Mouse (Mus musculus) limb, embryonic 13.5 days (tissue): ENCODE results near the gene Il22ra1. TPM values are rescaled to one million over a fixed set of nuclear protein-coding genes. Genes with fewer than 3 reads are reported as not detected.
A peak's percentile ranks its signal among the peaks of the same experiment; 100 is the strongest.

Source experiments
- ATAC-seq: fragments of 200-750 bp; cut with Nextera tagmentation; 2 replicates; pipeline ENCODE4 v1.8.0; 2017; ENCODE audit warnings: low read depth, moderate number of reproducible peaks, moderate TSS enrichment; ENCODE audit not compliant: low FRiP score
- H3K27ac ChIP-seq: fragments of 300-500 bp; sonication (generic); 2 replicates; pipeline ENCODE4 v1.5.1; 2015; ENCODE audit warnings: inconsistent platforms, mild to moderate bottlenecking, moderate library complexity
- H3K27me3 ChIP-seq: fragments of 300-500 bp; sonication (generic); 2 replicates; pipeline ENCODE4 v1.6.1; 2015; ENCODE audit warnings: mild to moderate bottlenecking, inconsistent platforms
- H3K36me3 ChIP-seq: fragments of 300-500 bp; sonication (generic); 2 replicates; pipeline ENCODE4 v1.6.1; 2015; ENCODE audit warnings: inconsistent platforms, mild to moderate bottlenecking, moderate library complexity
- H3K4me1 ChIP-seq: fragments of 300-500 bp; sonication (generic); 2 replicates; pipeline ENCODE4 v1.6.1; 2015; ENCODE audit warnings: inconsistent platforms
- H3K4me2 ChIP-seq: fragments of 300-500 bp; sonication (generic); replicated peaks from 2 replicates; pipeline ENCODE4 v1.6.1; 2015; ENCODE audit warnings: inconsistent platforms, mild to moderate bottlenecking, moderate library complexity
- H3K4me3 ChIP-seq: fragments of 300-500 bp; sonication (generic); 2 replicates; pipeline ENCODE4 v1.5.1; 2015; ENCODE audit warnings: moderate library complexity, mild to moderate bottlenecking, inconsistent platforms
- H3K9ac ChIP-seq: fragments of 300-500 bp; sonication (generic); 2 replicates; pipeline ENCODE4 v1.6.1; 2015; ENCODE audit warnings: mild to moderate bottlenecking, inconsistent platforms
- H3K9me3 ChIP-seq: fragments of 300-500 bp; sonication (generic); 2 replicates; pipeline ENCODE4 v1.6.1; 2016; ENCODE audit warnings: inconsistent platforms
- WGBS: fragments of 180-500 bp; shearing (Covaris S2); methylation state at CpG from one replicate; pipeline ENCODE4 v1.1.7; 2015; 5-methylcytosine and 5-hydroxymethylcytosine counted together
- polyA plus RNA-seq: library from polyadenylated mRNA; unstranded; fragments of >200 nt; fragmentation: Nextera tagmentation; extraction: Ambion mirVana; gene quantifications from 2 replicates; pipeline ENCODE4 v1.2.1, GENCODE M21; 2015

Il22ra1 gene
- polyA plus RNA-seq, 1 experiment from 2014 or later = not detected

DNA sequence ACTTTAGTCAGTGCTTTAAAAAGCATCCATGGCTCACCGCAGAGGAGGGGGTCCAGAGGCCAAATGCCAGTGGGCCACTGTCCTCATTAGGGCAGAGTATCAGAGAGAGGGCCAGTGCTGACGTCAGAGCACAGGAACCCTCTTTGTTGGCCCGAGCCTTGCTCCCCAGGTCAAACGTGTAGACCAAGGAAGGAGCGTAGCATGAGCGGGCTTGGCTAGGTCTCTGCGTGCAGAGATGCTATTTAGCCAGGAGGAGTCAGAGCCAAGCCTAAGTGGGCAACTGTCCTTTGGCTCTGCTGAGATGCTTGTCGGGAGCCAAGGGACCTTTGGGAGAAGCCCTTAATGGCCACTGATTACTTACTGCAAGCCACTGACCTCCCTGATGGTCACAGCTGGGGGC lies 33.1 kb downstream of the Il22ra1 start:
- 65% methylated on average over 8 of the region's 8 CpGs for WGBS
- Histone ChIP-seq H3K4me3 (no peak overlapping the region), H3K4me2 (0 out of 2 replicates have a peak overlapping the region, but pooled peaks have one; percentile 1), H3K36me3 (no peaks in the 10 kb centered on the region), H3K27me3 (peaks cover 10% of the 10 kb centered on the region; the same call in 1 of the 2 replicates), H3K4me1 (peaks cover 12% of the 10 kb centered on the region; the same call in 1 of the 2 replicates), H3K9ac (no peak overlapping the region), H3K27ac (no peak overlapping the region), H3K9me3 (no peaks in the 10 kb centered on the region)
- ATAC-seq = no peak

DNA sequence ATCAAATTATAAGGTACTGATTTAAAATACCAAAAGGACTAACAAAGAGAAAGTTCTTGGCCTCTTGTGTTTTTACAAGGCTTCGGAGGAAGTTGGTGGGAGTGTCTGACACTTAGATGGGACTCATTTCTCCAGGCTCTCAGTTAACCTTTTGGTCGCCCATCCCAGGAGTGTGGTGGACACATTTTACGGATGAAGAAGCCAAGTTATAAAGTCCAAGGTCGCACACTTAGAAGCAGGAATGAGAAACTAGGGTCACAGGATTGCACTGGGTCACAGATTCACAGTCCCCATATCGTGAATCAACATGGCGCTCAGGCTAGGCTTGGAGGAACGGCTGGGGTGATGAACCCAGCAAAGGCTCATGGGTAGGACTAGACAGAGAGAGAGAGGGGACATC lies 33.6 kb downstream of the Il22ra1 start:
- ATAC-seq = no peak
- H3K4me1 ChIP-seq = peaks cover 12% of the 10 kb centered on the region; the same call in 1 of the 2 replicates
- H3K9me3 ChIP-seq = no peaks in the 10 kb centered on the region
- no peak overlapping the region for H3K4me3 ChIP-seq
- no peak overlapping the region for H3K27ac ChIP-seq
- H3K9ac ChIP-seq = no peak overlapping the region
- H3K4me2 ChIP-seq = no peak overlapping the region
- H3K27me3 ChIP-seq = peaks cover 10% of the 10 kb centered on the region; the same call in 1 of the 2 replicates
- H3K36me3 ChIP-seq = no peaks in the 10 kb centered on the region
- 76% methylated on average over 7 of the region's 7 CpGs for WGBS

DNA sequence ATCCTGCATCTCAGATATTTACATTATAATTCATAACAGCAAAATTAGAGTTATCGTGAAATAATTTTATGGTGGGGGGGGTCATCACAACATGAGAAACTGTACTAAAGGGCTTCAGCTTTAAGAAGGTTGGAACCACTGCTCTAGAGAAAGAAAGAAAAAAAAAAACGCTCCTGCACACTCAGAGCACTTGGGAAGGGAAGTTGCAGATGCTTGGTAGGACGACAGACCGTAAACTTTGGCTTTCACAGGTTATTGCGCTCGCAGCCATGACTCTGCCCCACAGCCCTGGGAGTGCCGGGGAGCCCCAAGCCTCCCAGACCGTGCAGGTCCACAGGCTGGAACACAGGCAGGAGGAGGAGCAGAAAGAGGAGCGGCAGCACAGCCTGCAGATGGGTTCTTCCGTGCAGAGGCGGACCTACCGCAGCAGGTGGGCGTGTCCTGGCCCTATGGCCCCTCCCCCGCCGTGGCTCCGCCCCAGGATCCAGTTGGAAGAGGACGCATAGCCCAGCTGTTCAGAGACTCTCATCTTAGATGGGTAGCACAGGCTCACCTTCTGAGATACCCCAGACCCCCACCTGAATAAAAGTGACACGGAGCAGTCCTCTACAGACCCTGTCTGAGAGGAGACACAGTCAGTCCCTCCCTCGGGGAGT lies 34.4 kb downstream of the Il22ra1 start:
- Histone ChIP-seq H3K9ac (peak overlapping the region; percentile 55; the same call in 1 of the 2 replicates), H3K27ac (no peak overlapping the region), H3K4me1 (peaks cover 12% of the 10 kb centered on the region; the same call in 1 of the 2 replicates), H3K4me2 (peak overlapping the region; percentile 59), H3K4me3 (peak overlapping the region; percentile 34), H3K9me3 (no peaks in the 10 kb centered on the region), H3K27me3 (peaks cover 10% of the 10 kb centered on the region; the same call in 1 of the 2 replicates), H3K36me3 (no peaks in the 10 kb centered on the region)
- WGBS = 9% methylated on average over 19 of the region's 19 CpGs
- peak; percentile 46; the same call in 1 of the 2 replicates for ATAC-seq

DNA sequence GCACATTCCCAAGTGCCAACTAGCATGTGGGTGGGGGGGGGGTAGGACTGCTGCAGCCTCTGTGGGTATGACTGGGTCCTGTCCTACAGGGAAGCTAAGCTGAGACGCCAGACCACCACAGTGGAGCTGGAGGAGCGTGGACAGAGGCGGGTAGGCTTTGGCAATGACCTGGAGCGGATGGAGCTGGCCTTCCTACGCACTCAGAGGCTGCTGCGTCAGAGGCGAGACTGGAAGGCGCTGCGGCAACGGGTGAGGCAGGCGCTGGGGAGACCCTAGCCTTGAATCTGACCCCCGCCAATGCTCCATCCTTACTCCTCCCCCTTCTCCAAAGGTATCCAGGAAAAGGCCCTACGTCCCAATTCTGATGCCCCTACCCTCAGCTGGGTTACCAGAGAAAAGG lies 36.7 kb downstream of the Il22ra1 start:
- Histone ChIP-seq H3K36me3 (no peaks in the 10 kb centered on the region), H3K4me2 (no peak overlapping the region), H3K9me3 (no peaks in the 10 kb centered on the region), H3K4me3 (no peak overlapping the region), H3K27ac (no peak overlapping the region), H3K9ac (no peak overlapping the region), H3K4me1 (peaks cover 12% of the 10 kb centered on the region; the same call in 1 of the 2 replicates), H3K27me3 (0 out of 2 replicates have a peak, but pooled peaks cover 6% of the 10 kb centered on the region)
- 88% methylated on average over 13 of the region's 13 CpGs for WGBS
- no peak for ATAC-seq

DNA sequence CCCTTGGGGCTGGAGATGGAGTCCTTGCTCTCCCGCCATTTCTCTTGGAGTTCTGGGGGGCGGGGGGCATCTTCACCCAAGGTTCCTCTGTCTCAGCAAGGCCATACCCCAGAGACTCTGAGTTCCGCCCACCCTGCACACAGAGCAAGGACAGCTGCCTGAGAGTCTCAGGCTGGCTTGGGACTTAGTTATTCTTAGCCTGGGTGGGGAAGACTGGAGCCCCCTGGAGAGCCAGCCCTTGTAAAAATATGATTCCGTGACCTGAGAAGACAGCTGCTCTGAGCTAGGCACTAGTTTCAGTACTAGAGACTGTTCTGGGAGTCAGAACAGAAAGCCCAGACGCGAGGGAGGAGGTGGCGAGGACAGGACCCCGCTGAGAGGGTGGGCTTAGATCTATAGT lies 37.7 kb downstream of the Il22ra1 start:
- H3K4me3 ChIP-seq = no peak overlapping the region
- no peak overlapping the region for H3K4me2 ChIP-seq
- H3K9me3 ChIP-seq = no peaks in the 10 kb centered on the region
- H3K36me3 ChIP-seq = no peaks in the 10 kb centered on the region
- H3K27ac ChIP-seq = no peak overlapping the region
- H3K4me1 ChIP-seq = peaks cover 12% of the 10 kb centered on the region; the same call in 1 of the 2 replicates
- 69% methylated on average over 8 of the region's 8 CpGs for WGBS
- ATAC-seq = peak; percentile 52; the same call in 1 of the 2 replicates
- H3K9ac ChIP-seq = no peak overlapping the region
- H3K27me3 ChIP-seq = 0 out of 2 replicates have a peak, but pooled peaks cover 6% of the 10 kb centered on the region

DNA sequence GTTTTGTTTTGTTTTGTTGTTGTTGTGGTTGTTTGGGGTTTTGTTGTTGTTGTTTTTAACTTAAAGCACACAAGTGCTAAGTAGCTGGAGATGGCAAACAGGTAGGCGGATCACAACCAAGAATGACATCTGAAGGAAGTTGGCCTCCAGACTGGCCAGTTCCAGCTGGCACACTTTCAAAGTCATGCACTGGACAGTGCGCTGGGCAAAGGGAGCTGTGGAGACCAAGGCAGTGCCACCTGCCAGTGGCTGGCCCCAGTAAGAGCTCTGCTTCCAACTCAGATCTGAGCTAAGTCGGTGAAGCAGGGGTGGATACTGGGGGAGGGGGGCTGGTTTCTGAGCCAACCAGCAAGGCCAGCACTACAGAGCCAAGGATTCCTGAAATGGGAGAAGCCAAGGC lies 39.0 kb downstream of the Il22ra1 start:
- no peaks in the 10 kb centered on the region for H3K9me3 ChIP-seq
- no peak overlapping the region for H3K9ac ChIP-seq
- H3K36me3 ChIP-seq = no peaks in the 10 kb centered on the region
- no peak overlapping the region for H3K27ac ChIP-seq
- no peak for ATAC-seq
- H3K27me3 ChIP-seq = no peaks in the 10 kb centered on the region
- H3K4me2 ChIP-seq = no peak overlapping the region
- WGBS = 76% methylated on average over 3 of the region's 3 CpGs
- no peak overlapping the region for H3K4me3 ChIP-seq
- peaks cover 5% of the 10 kb centered on the region; the same call in 1 of the 2 replicates for H3K4me1 ChIP-seq

DNA sequence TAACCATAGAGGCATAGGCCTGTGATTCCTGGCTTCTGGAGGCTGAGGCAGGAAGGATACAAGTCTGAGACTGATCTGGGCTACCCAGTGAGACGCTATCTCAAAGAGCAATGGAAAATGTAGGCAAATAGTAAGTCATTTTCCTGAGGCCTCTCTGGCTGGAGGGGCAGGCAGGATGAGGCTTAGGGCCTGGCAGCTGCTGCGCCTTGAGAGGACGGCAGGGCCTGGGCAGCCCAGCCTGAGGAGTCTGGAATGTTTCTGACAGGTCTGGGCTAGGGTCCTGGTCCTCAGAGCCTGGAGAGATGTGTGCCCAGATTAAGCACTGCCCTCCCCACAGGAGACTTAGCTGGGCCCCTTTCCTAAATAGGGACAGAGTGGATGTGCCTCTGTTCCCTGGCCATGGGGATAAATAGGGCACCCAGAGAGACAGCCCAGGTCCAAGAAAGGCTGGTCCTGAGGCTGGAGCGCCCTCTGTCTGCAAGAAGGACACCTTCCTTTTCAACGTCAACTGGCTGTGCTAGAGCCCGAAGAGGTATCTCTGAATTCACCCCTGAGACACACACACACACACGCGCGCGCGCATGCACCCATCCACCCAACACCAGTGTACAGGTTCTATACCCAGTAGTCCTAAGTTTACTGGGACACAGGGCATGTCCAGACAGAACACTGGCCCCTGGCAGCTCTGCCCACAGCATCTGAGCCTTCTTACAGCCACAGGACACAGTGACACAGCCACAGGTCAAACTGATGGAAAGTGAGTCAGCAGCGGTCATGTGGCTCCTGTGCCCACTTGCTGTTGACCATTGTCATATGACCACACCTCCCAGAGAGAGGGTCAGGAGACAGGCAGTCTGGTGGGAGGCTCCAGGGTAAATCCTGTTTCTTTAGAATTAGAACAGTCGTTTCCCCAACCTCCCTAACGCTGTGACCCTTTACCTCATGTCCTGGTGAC lies 40.9 kb downstream of the Il22ra1 start:
- Histone ChIP-seq H3K4me1 (no peaks in the 10 kb centered on the region), H3K27me3 (no peaks in the 10 kb centered on the region), H3K9ac (no peak overlapping the region), H3K4me3 (no peak overlapping the region), H3K27ac (no peak overlapping the region), H3K36me3 (no peaks in the 10 kb centered on the region), H3K4me2 (no peak overlapping the region), H3K9me3 (no peaks in the 10 kb centered on the region)
- ATAC-seq = no peak
- WGBS = 64% methylated on average over 14 of the region's 14 CpGs

DNA sequence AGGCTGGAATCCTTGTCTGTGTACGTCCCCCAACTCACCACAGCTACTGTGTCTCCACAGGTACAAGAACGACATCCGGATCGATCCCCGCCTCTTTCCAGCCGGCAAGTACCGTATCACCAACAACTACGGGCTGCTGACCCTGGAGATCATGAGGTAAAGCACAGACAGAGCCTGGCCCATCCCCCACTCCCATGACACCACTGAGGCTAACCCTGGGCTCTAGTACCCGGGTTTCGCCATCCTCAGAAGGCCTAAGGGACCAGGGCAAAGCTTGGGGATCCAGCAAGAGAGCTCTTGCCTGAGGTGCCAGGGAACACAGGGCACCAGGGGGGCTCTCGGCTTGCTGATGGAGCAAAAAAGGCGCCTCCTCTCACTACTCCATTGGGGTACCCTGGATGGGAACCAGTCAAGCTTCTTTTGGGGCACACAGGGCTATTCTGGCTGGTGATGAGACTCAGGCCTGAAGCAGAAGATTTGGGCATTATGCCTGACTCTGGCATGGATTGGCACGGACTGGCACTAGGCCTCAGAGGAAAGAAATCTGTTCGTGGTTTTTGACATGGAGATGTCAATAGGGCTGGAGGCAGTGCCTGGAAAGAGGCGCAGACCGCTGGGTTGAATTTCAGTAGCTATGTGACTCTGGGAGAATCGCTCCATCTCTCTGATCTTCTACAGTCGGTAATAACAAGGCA lies 42.8 kb downstream of the Il22ra1 start:
- Histone ChIP-seq H3K4me2 (no peak overlapping the region), H3K4me1 (no peaks in the 10 kb centered on the region), H3K36me3 (no peaks in the 10 kb centered on the region), H3K27me3 (no peaks in the 10 kb centered on the region), H3K9me3 (no peaks in the 10 kb centered on the region), H3K27ac (no peak overlapping the region), H3K4me3 (no peak overlapping the region), H3K9ac (no peak overlapping the region)
- WGBS = 84% methylated on average over 18 of the region's 18 CpGs
- no peak for ATAC-seq

DNA sequence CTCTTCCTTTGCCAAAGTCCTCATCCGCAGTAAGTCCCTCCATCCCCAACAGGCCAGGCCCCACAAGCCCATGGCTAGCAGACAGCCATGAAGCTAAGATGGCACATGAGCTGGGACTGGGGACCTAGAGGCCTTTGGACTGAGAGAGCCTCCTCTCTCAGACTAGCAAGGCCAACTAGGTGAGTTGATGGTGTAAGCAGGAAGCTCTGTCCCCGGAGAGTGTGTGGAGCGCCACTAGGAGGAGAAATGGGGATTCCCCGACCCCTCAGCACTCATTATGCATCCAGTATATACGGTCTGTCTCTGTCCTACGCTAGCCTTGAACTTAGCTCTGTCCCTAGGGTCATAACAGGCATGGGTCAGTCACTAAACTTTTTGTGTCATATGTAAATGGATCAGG lies 43.6 kb downstream of the Il22ra1 start:
- ATAC-seq = no peak
- Histone ChIP-seq H3K36me3 (no peaks in the 10 kb centered on the region), H3K9me3 (no peaks in the 10 kb centered on the region), H3K9ac (no peak overlapping the region), H3K4me2 (no peak overlapping the region), H3K27ac (no peak overlapping the region), H3K4me3 (no peak overlapping the region), H3K27me3 (no peaks in the 10 kb centered on the region), H3K4me1 (no peaks in the 10 kb centered on the region)
- 86% methylated on average over 6 of the region's 6 CpGs for WGBS

DNA sequence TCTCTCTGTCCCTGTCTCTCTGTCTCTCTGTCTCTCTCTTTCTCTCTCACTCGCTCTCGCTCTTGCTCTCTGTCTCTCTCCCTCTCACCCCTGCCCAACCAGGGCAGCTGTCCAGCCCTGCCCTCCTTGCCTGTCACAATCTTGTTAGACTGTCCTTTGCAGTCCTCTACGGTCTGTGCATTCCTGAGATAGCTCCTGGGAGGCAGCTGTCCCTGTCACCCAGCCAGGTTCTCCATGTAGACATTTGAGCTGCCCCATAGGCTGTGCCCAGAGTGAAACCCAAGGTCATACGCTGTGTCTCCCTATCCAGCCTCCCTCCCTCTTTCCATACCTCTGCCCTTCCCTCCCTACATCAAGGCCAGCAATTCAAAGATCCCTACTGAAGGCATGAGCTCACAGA lies 44.7 kb downstream of the Il22ra1 start:
- H3K4me1 ChIP-seq = no peaks in the 10 kb centered on the region
- WGBS = 67% methylated on average over 4 of the region's 4 CpGs
- no peak overlapping the region for H3K9ac ChIP-seq
- no peaks in the 10 kb centered on the region for H3K36me3 ChIP-seq
- peak; percentile 87 for ATAC-seq
- H3K9me3 ChIP-seq = no peaks in the 10 kb centered on the region
- no peak overlapping the region for H3K27ac ChIP-seq
- H3K4me2 ChIP-seq = no peak overlapping the region
- H3K4me3 ChIP-seq = no peak overlapping the region
- H3K27me3 ChIP-seq = no peaks in the 10 kb centered on the region

DNA sequence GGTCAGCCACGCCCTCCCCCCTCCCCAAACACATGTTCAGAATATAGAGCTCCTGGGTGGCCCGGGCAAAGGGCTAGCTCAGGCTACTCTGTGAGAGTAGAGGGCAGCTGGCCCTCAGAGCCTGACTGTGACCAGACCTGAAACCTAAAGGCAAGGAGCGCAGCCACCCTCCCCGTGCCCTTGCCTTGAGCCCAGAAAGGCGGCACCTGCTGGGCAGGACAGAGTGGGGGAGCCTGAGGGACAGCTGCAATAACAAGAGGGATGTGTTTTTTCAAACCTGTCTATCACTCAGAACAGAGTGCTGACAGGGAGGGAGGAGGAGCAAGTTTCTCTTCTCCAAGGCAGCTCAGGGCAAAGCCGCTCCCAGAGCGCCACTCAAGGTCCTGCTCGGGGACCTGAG lies 46.5 kb downstream of the Il22ra1 start:
- Histone ChIP-seq H3K9me3 (no peaks in the 10 kb centered on the region), H3K4me1 (peaks cover 2% of the 10 kb centered on the region; the same call in 1 of the 2 replicates), H3K4me3 (no peak overlapping the region), H3K4me2 (no peak overlapping the region), H3K27me3 (no peaks in the 10 kb centered on the region), H3K36me3 (no peaks in the 10 kb centered on the region), H3K9ac (no peak overlapping the region), H3K27ac (no peak overlapping the region)
- WGBS = 74% methylated on average over 8 of the region's 8 CpGs
- no peak for ATAC-seq

DNA sequence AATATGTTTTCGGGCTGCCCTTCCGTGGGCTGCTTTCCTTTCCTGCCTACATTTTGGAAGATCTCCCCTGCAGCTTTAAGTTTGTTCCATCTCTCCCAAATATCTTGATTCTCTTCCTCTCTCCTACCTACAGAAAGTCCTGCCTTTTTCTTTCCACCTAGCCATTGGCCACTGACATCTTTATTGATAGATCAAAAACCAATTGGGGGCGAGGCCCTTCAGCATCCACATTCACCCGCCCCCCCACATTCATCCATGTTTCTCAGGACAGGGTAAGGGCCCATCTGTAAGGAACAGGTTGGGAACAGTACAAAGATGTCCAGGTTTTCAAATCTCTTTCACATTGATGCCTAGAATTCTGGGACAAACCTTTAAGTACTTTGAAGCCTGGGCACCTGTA lies 48.9 kb downstream of the Il22ra1 start:
- peaks cover 16% of the 10 kb centered on the region for H3K4me1 ChIP-seq
- no peaks in the 10 kb centered on the region for H3K36me3 ChIP-seq
- no peaks in the 10 kb centered on the region for H3K9me3 ChIP-seq
- H3K9ac ChIP-seq = no peak overlapping the region
- no peak for ATAC-seq
- no peak overlapping the region for H3K4me3 ChIP-seq
- WGBS = 88% methylated on average over 4 of the region's 4 CpGs
- no peaks in the 10 kb centered on the region for H3K27me3 ChIP-seq
- no peak overlapping the region for H3K4me2 ChIP-seq
- no peak overlapping the region for H3K27ac ChIP-seq
